Mouse (Mus musculus) effector memory CD4-positive, alpha-beta T cell, adult 5 months (primary cell): ENCODE results near the gene Hap1. TPM values are rescaled to one million over a fixed set of nuclear protein-coding genes. Genes with fewer than 3 reads are reported as not detected.

Experiments
- polyA plus RNA-seq: library from polyadenylated mRNA; unstranded; fragments of 100-300 nt; shearing (Covaris generic); gene quantifications from one replicate; pipeline ENCODE4 v1.2.1, GENCODE M21; 2017

Gene Hap1
- 1.3 TPM for polyA plus RNA-seq

DNA sequence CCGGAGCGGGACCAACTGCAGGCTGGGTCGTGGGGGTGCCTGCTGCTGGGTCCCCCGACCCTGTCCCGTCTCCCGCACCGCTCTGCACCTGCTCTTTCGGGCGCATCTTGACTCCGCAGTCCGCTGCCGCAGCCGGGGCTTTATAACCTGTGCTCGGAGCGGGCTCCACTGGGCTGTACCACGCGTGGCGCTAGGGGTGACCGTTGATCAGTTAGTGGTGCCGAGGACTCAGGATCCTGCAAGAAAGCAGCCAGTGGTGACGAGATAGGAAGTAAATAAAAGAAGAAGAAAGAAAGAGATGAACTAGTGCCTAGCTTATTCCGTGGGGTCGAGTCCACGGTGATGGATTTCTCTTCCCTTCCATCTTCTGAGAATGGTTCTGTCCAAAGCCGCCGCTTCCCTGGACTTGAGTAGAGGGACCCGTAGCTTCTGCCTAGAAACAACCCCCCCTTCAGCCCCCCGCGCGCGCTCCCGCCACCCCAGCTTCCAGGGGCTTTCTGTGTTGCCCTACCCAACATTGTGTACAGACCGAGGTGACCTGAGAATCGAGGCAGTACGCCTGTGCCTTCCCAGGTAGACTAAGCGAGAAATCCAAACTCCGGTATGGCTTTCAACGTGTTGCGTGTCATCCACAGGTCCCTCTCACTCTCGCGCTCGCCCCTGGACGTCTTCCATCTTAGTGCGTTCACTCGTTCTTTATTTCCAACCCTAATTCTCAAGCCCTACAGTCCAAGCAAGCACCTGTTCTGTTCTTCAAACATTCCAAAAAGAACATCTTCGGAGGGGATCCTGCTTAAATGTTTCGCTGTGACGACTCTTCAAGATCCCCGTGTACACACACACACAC lies at the start of gene Hap1:
Gene Hap1, minus strand, starts transcription at position 157 of the 847 bp plus-strand sequence.

DNA sequence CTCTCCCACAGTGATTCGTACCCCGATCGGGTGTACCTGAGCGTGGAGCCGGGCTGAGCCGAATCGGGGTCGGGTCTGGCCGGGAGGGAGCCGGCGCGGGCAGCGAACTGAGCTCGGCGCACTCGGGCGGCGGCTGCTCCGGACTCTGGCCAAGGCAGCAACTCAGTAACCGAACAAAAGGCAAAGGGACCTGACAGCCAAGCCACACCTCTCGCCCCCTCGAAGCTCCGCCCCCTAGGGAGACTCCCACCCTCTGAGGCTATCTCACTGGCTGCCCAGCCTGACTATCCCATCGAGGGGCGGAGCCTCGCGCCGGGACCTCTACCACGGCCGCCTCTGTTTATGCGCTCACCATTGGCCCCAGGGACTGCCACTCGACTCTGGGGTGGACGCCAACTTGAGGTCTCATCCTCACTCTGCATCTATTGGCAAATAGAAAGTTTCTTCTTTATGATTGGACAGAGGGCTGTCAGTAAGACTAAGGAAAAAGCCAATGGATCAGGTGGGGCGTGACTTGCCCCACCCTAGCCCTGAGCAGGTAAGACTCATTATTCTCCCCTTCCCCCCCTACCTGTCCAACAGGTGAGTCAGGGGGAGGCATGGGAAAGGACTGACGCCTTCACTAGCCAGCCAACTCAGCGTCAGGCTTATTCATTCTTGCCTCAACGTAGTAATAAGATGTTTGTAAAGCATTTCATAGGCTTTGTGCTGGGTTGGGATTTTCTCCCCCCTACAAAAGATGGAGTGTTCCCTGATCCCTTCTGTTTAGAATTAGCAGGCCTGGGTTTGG lies 41.9 kb upstream of the Hap1 start, which contains the start of gene Jup:
Gene Jup, minus strand, starts transcription at position 164 of the 790 bp plus-strand sequence.

DNA sequence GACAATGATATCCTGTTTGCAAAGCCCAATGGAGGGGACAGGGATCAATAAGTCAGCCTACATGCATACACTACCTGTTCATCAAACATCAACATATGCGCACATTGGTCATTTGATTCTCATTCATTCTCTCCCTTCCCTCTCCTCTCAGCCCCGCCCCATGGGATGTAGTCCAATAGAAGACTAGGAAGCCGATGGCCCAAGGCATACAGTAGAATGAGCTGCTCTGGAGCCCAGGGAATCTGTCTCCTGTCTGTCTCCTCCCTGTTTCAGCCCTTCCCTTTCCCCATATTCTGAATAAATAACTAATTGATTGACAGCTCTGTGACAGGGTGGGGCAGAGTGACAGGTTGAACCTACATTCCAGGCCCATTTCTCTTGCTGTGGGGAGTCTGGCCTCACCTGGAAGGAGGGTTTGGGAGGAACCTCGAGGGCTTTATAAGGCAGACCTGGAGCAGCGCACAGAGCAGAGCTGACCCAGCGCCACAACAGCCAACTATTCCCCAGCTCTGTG lies 21.9 kb downstream of the Hap1 start, which contains the start of gene Gast:
Gene Gast, plus strand, starts transcription at position 464 of the 514 bp plus-strand sequence.

DNA sequence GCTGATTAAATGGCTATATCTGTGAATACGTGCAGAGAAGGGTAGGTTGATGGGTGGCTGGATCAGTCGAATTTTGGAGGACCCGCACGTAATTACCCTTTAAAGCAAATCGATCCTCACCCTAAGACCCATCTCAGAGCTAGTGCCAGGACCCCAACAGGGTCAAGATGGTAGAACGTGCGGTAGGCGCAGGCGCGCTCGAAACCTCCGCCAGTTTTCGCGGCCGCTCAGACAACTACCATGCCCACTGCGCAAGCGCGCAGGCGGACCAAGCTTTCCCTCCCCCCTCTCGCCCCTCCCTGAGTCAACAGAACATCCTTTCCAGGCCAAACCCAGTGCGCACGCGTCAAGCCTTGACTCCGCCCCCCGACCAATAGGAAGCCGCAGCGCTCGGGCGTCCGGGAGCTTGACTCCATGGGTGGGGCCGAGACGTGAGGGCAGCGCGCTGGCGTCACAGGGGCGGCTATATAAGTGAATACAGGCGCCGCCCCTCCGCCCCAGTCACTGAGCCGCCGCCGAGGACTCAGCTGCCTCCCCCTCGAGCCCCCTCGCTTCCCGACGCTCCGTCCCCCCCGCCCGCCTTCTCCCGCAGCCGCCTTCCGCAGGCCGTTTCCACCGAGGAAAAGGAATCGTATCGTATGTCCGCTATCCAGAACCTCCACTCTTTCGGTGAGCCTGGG lies 36.3 kb downstream of the Hap1 start, which contains the start of gene Eif1:
Gene Eif1, plus strand, starts transcription at position 394 of the 680 bp plus-strand sequence.

Other genes starting within 250 kb of the Hap1 start
- not detected for gene Krt13, start 234.6 kb downstream of the Hap1 start, polyA plus RNA-seq
- gene Krt15, start 220.2 kb downstream of the Hap1 start, polyA plus RNA-seq, result not detected
- gene Krt19, start 207.5 kb downstream of the Hap1 start, polyA plus RNA-seq, result not detected
- not detected for gene Krt9, start 162.9 kb downstream of the Hap1 start, polyA plus RNA-seq
- gene Krt14, start 148.6 kb downstream of the Hap1 start, polyA plus RNA-seq, result not detected
- gene Krt16, start 107.2 kb downstream of the Hap1 start, polyA plus RNA-seq, result not detected
- gene Krt17, start 95.1 kb downstream of the Hap1 start, polyA plus RNA-seq, result 0.24 TPM
- not detected for gene Krt42, start 86.3 kb downstream of the Hap1 start, polyA plus RNA-seq
- gene Eif1, start 36.2 kb downstream of the Hap1 start, polyA plus RNA-seq, result 5,204 TPM
- not detected for gene Gast, start 21.7 kb downstream of the Hap1 start, polyA plus RNA-seq
- gene Jup, start 41.6 kb upstream of the Hap1 start, polyA plus RNA-seq, result 0.87 TPM
- not detected for gene P3h4, start 58.7 kb upstream of the Hap1 start, polyA plus RNA-seq
- gene Fkbp10, start 59.6 kb upstream of the Hap1 start, polyA plus RNA-seq, result not detected
- gene Nt5c3b, start 85.7 kb upstream of the Hap1 start, polyA plus RNA-seq, result 86.3 TPM
- gene Klhl10, start 85.8 kb upstream of the Hap1 start, polyA plus RNA-seq, result 0.42 TPM
- 6.8 TPM for gene Klhl11, start 116.6 kb upstream of the Hap1 start, polyA plus RNA-seq
- gene Acly, start 171.9 kb upstream of the Hap1 start, polyA plus RNA-seq, result 187 TPM
- gene Ttc25, start 189.5 kb upstream of the Hap1 start, polyA plus RNA-seq, result 0.14 TPM
- 118 TPM for gene Cnp, start 218.8 kb upstream of the Hap1 start, polyA plus RNA-seq